Mouse (Mus musculus) ES-E14 (cell line): ENCODE measurements at regions not wholly inside any gene's neighbourhood (a gene's known extent, or its start where the extent isn't known, plus 50 kb on each side); places are given as distances from the start of the nearest gene placed in this dataset.

ENCODE experiments used
- DNase-seq: peaks from one replicate; pipeline ENCODE4 v3.0.0-alpha.2; 2013; ENCODE audit warnings: low read depth, low spot score
- H3K27ac ChIP-seq: 2 replicates; pipeline ENCODE4 v1.5.1; 2012; ENCODE audit warnings: low read depth, mild to moderate bottlenecking, low read length, moderate library complexity, mixed read lengths; ENCODE audit not compliant: poor library complexity, insufficient read depth, severe bottlenecking
- H3K36me3 ChIP-seq: 2 replicates; pipeline ENCODE4 v1.6.1; 2012; ENCODE audit warnings: mild to moderate bottlenecking, low read length, moderate library complexity, mixed read lengths; ENCODE audit not compliant: control insufficient read depth, poor library complexity, insufficient read depth, severe bottlenecking
- H3K4me1 ChIP-seq, 2 experiments: fragments of 150-350 bp in 1 of 2; sonication (generic) in 1 of 2; 2 replicates each; pipeline ENCODE4 v1.6.1; 2012; ENCODE audit warnings: low read length in 2 of 2, mild to moderate bottlenecking in 1 of 2, mixed read lengths in 1 of 2; ENCODE audit not compliant: control insufficient read depth in 2 of 2, insufficient read depth in 2 of 2, poor library complexity in 1 of 2
- H3K4me3 ChIP-seq, 2 experiments: fragments of 150-350 bp in 1 of 2; sonication (generic) in 1 of 2; 2 replicates each; pipeline ENCODE4 v1.5.1; 2012; ENCODE audit warnings: low read length in 2 of 2, low read depth in 1 of 2, mild to moderate bottlenecking in 1 of 2, mixed read lengths in 1 of 2; ENCODE audit not compliant: insufficient read depth in 1 of 2, poor library complexity in 1 of 2, severe bottlenecking in 1 of 2
- H3K9ac ChIP-seq: 2 replicates; pipeline ENCODE4 v1.6.1; 2012; ENCODE audit warnings: low read depth, mild to moderate bottlenecking, low read length, mixed read lengths; ENCODE audit not compliant: poor library complexity, insufficient read depth, severe bottlenecking
- H3K9me3 ChIP-seq: fragments of 150-350 bp; sonication (generic); 2 replicates; pipeline ENCODE4 v1.6.1; 2012; ENCODE audit warnings: low read depth, mild to moderate bottlenecking, low read length; ENCODE audit not compliant: control insufficient read depth, insufficient read depth
- CHD2 ChIP-seq: IDR thresholded peaks from 2 replicates; pipeline ENCODE4 v1.6.1; 2014; ENCODE audit warnings: mild to moderate bottlenecking, low read depth, low read length, inconsistent platforms
- HCFC1 ChIP-seq: IDR thresholded peaks from 2 replicates; pipeline ENCODE4 v1.6.1; 2012; ENCODE audit warnings: low read length, inconsistent platforms, borderline replicate concordance; ENCODE audit not compliant: insufficient read depth
- MAFK ChIP-seq: IDR thresholded peaks from 2 replicates; pipeline ENCODE4 v1.6.1; 2014; ENCODE audit warnings: mild to moderate bottlenecking, low read depth, low read length, inconsistent platforms; ENCODE audit not compliant: insufficient read depth
- ZC3H11A ChIP-seq: IDR thresholded peaks from 2 replicates; pipeline ENCODE4 v1.6.1; 2012; ENCODE audit warnings: low read depth, mild to moderate bottlenecking, inconsistent platforms, low read length, borderline replicate concordance
- ZNF384 ChIP-seq: IDR thresholded peaks from 2 replicates; pipeline ENCODE4 v1.6.1; 2012; ENCODE audit warnings: low read depth, low read length, inconsistent platforms
- in situ Hi-C, 2 experiments: fragments of 600-800 bp; cut with MboI; formaldehyde crosslinking; loops; one replicate each; pipeline ENCODE4 v1.15.1; 2025; ENCODE audit warnings: low sequenced_read_pairs in 2 of 2, inconsistent platforms in 1 of 2; ENCODE audit not compliant: unreplicated experiment in 2 of 2

GRCm38 (mm10) chr15:96164771-96165431 is 122.4 kb upstream of the Arid2 start:
- Histone ChIP-seq H3K4me1 (peaks cover 0 to 5% of the 10 kb centered on the region in 2 experiments; a peak in 1 of 4 replicates), H3K36me3 (no peaks in the 10 kb centered on the region), H3K9ac (no peak overlapping the region), H3K9me3 (no peaks in the 10 kb centered on the region), H3K4me3 (no peak overlapping the region), H3K27ac (no peak overlapping the region)
- in situ Hi-C loops: no loop called here
- DNase-seq: no peak
- TF ChIP-seq ZC3H11A: no peak
- no peak for TF ChIP-seq CHD2
- no peak for TF ChIP-seq MAFK
- no peak for TF ChIP-seq ZNF384
- TF ChIP-seq HCFC1: no peak

DNA sequence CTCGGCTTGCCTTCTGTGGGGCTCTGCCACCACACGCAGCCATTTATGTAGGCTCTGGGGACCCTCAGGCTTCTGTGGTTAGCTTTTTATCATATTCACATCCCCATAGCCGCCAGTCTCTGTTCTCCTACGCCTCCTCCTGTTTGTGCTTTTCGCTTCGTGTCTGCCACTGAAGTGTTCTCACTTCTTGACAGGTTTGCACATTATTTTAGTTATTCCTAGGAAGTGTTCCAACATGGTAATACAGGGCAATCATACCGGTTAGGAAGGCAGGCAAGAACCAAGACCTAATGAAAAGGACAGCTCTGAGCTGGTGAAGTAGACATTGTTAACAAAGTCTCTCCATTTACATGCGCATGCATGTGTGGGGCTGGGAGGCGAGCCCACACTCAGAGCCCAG is 120.1 kb upstream of the Arid2 start:
- H3K4me1 ChIP-seq: peaks cover 0 to 9% of the 10 kb centered on the region in 2 experiments; a peak in 2 of 4 replicates
- no peak overlapping the region for H3K4me3 ChIP-seq
- no peak overlapping the region for H3K27ac ChIP-seq
- TF ChIP-seq MAFK (no peak), ZNF384 (no peak), CHD2 (no peak), ZC3H11A (no peak)
- in situ Hi-C loops: no loop called here
- no peaks in the 10 kb centered on the region for H3K9me3 ChIP-seq
- H3K9ac ChIP-seq: no peak overlapping the region
- no peak for DNase-seq
- no peaks in the 10 kb centered on the region for H3K36me3 ChIP-seq

DNA sequence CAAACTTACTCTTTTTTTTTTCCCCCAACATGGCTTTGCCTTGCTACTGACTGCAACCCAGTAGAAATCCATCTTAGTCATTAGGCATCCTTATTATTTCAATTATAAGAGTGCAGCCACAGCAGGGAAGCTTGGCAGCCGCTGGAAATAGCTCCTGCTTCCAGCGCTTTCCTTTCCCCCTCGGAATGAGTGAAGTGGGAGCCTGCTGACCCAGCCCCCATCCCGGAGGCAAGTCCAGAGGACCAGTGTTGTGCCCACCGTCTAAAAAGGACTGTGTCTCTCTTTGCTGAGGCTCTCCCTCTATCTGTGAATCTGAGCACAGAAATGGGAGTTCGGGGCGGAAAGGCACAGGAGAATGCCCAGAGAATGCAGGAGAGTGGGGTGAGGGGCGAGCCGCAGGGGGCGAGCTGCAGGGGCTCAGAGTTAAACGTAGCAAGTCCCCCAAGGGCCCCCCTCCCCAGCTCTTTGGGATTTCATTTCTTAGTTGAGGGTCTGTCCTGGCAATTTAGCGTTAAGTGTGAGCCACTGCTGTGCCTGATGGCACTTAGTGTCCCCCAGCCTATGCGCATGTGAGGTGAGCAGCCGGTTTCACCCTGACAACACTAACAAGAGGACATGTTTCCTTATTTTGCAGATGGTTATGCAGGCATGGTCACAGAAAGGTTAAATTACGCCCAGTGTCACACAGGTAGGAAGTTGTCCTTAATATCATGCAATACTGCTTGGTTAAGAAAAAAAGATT is 117.4 kb upstream of the Arid2 start:
- Histone ChIP-seq H3K27ac (no peak overlapping the region), H3K4me3 (no peak overlapping the region), H3K9ac (no peak overlapping the region), H3K36me3 (no peaks in the 10 kb centered on the region), H3K9me3 (no peaks in the 10 kb centered on the region), H3K4me1 (peaks cover 0 to 13% of the 10 kb centered on the region in 2 experiments; a peak in 2 of 4 replicates)
- TF ChIP-seq ZC3H11A (no peak), CHD2 (no peak), MAFK (no peak), ZNF384 (no peak), HCFC1 (no peak)
- in situ Hi-C loops: no loop called here
- DNase-seq: no peak

GRCm38 (mm10) chr15:96170986-96171769 is 116.1 kb upstream of the Arid2 start:
- peaks cover 0 to 14% of the 10 kb centered on the region in 2 experiments; a peak in 2 of 4 replicates for H3K4me1 ChIP-seq
- H3K9me3 ChIP-seq: no peaks in the 10 kb centered on the region
- peak overlapping the region; percentile 62 to 69 for H3K4me3 ChIP-seq
- no peaks in the 10 kb centered on the region for H3K36me3 ChIP-seq
- TF ChIP-seq MAFK (no peak), ZNF384 (no peak), ZC3H11A (no peak), HCFC1 (peak; percentile 97), CHD2 (no peak)
- peak overlapping the region; percentile 43 for H3K9ac ChIP-seq
- no peak overlapping the region for H3K27ac ChIP-seq
- DNase-seq: no peak
- in situ Hi-C loops: no loop called here
